Comparison of ENCODE assay signal across 31 mouse cellular contexts in genomic region chr17:86573596-86574248, GRCm38 (mm10).
DNase-seq lines count a peak whose midpoint lies in the region; ATAC-seq and TF ChIP-seq lines count a peak whose summit lies in the region.
"Had no signal": no experiment of that assay in that cellular context is flagged by ENCODE, and none has a peak within 500 bp of the region (broad histone marks: within the 10 kb centered on the region; RNA-seq: fewer than 3 reads in every experiment).

No protein-coding gene starts in this region.

- no peak for TF ChIP-seq POLR2A in small intestine, adult 2 months (IDR thresholded peaks at IDR 0.05; ENCODE audit: low read depth, low read length)

- WGBS in kidney, embryonic 16.5 days, result 57% methylated on average over 16 of the region's 16 CpGs
- 44% methylated on average over 16 of the region's 16 CpGs for WGBS in small intestine, adult 2 months
- 85% methylated on average over 16 of the region's 16 CpGs for WGBS in midbrain, embryonic 10.5 days

- no peak for TF ChIP-seq CTCF in small intestine, adult 2 months (IDR thresholded peaks at IDR 0.05; ENCODE audit: extremely low read depth, insufficient read length, insufficient replicate concordance, low read depth, low read length)

- H3K27me3 ChIP-seq in kidney, embryonic 16.5 days (ENCODE audit: insufficient read depth, low read length), result no peaks in the 10 kb centered on the region
- H3K27me3 ChIP-seq in small intestine, adult 2 months (ENCODE audit: control insufficient read depth, insufficient read depth, low read length), result no peaks in the 10 kb centered on the region
- H3K27me3 ChIP-seq in midbrain, embryonic 10.5 days (ENCODE audit: low read depth, poor library complexity, severe bottlenecking), result no peaks in the 10 kb centered on the region
- H3K27me3 ChIP-seq: embryonic facial prominence, embryonic 12.5 days; heart, embryonic 15.5 days; hindbrain, embryonic 12.5 days; limb, embryonic 12.5 days; liver, embryonic 15.5 days; neural tube, embryonic 15.5 days; Patski had no signal

- ATAC-seq in frontal cortex, adult (ENCODE audit: low TSS enrichment), result peak; percentile 41; the same call in 1 of the 2 replicates
- ATAC-seq in kidney, embryonic 16.5 days (ENCODE audit: low FRiP score, low TSS enrichment), result no peak
- ATAC-seq: forebrain, embryonic 14.5 days; hindbrain, postnatal 0 days had no signal

- no peak for DNase-seq in frontal cortex, postnatal 10 days (ENCODE audit: low spot score in 2 of 2)
- no peak for DNase-seq in kidney, adult 11 months
- peak; percentile 16 for DNase-seq in lung, postnatal 25 days (ENCODE audit: low spot score)
- DNase-seq in lung, postnatal 4 days, result no peak
- no peak for DNase-seq in midbrain, embryonic 10.5 days (ENCODE audit: low spot score)
- DNase-seq: adrenal gland, postnatal 10 days; cerebellum, adult 11 months; cerebellum, adult 9-11 months; embryo, embryonic 11 days; gastrocnemius, postnatal 10 days; heart, postnatal 36 days; kidney, adult 18-20 months; kidney, postnatal 10 days; midbrain, embryonic 14.5 days; retina, postnatal 1 day; thymus, postnatal 4 days had no signal

- no peak overlapping the region for H3K9ac ChIP-seq in kidney, embryonic 16.5 days (replicated peaks; ENCODE audit: low read length)
- H3K9ac ChIP-seq: embryonic facial prominence, embryonic 12.5 days; heart, embryonic 15.5 days; hindbrain, embryonic 12.5 days; limb, embryonic 12.5 days; liver, embryonic 15.5 days; neural tube, embryonic 15.5 days had no signal

- no peaks in the 10 kb centered on the region for H3K9me3 ChIP-seq in kidney, embryonic 16.5 days (ENCODE audit: low read length)
- no peaks in the 10 kb centered on the region for H3K9me3 ChIP-seq in midbrain, embryonic 10.5 days (replicated peaks)
- H3K9me3 ChIP-seq: embryonic facial prominence, embryonic 12.5 days; heart, embryonic 15.5 days; hindbrain, embryonic 12.5 days; limb, embryonic 12.5 days; liver, embryonic 15.5 days; neural tube, embryonic 15.5 days had no signal

- H3K4me2 ChIP-seq in kidney, embryonic 16.5 days (replicated peaks; ENCODE audit: low read depth, low read length), result no peak overlapping the region
- H3K4me2 ChIP-seq: embryonic facial prominence, embryonic 12.5 days; heart, embryonic 15.5 days; hindbrain, embryonic 12.5 days; limb, embryonic 12.5 days; liver, embryonic 15.5 days; neural tube, embryonic 15.5 days had no signal

- no peaks in the 10 kb centered on the region for H3K36me3 ChIP-seq in kidney, embryonic 16.5 days (ENCODE audit: insufficient read depth, low read length)
- no peaks in the 10 kb centered on the region for H3K36me3 ChIP-seq in small intestine, adult 2 months (ENCODE audit: control insufficient read depth, insufficient read depth, low read length)
- no peaks in the 10 kb centered on the region for H3K36me3 ChIP-seq in midbrain, embryonic 10.5 days
- H3K36me3 ChIP-seq: embryonic facial prominence, embryonic 12.5 days; G1E; heart, embryonic 15.5 days; hindbrain, embryonic 12.5 days; limb, embryonic 12.5 days; liver, embryonic 15.5 days; neural tube, embryonic 15.5 days had no signal

- H3K4me1 ChIP-seq in kidney, embryonic 16.5 days (ENCODE audit: insufficient read depth, low read length), result peaks cover 16% of the 10 kb centered on the region
- peaks cover 9% of the 10 kb centered on the region; the same call in 1 of the 2 replicates for H3K4me1 ChIP-seq in small intestine, adult 2 months (ENCODE audit: control insufficient read depth, insufficient read depth, insufficient read length, low read length)
- H3K4me1 ChIP-seq in midbrain, embryonic 10.5 days, result no peaks in the 10 kb centered on the region
- H3K4me1 ChIP-seq: embryonic facial prominence, embryonic 12.5 days; heart, embryonic 15.5 days; hindbrain, embryonic 12.5 days; limb, embryonic 12.5 days; liver, embryonic 15.5 days; neural tube, embryonic 15.5 days had no signal

- H3K4me3 ChIP-seq in kidney, embryonic 16.5 days (ENCODE audit: low read length), result no peak overlapping the region
- peak overlapping the region; percentile 22; the same call in 1 of the 2 replicates for H3K4me3 ChIP-seq in small intestine, adult 2 months (ENCODE audit: low read depth, low read length)
- no peak overlapping the region for H3K4me3 ChIP-seq in midbrain, embryonic 10.5 days
- H3K4me3 ChIP-seq: embryonic facial prominence, embryonic 12.5 days; heart, embryonic 15.5 days; hindbrain, embryonic 12.5 days; left cerebral cortex, adult 2 months; limb, embryonic 12.5 days; liver, embryonic 15.5 days; neural tube, embryonic 15.5 days had no signal

- 0 out of 2 replicates have a peak overlapping the region, but pooled peaks have one; percentile 16 for H3K27ac ChIP-seq in kidney, embryonic 16.5 days (ENCODE audit: low read length)
- peak overlapping the region; percentile 81 for H3K27ac ChIP-seq in small intestine, adult 2 months (ENCODE audit: insufficient read depth, low read depth, low read length)
- no peak overlapping the region for H3K27ac ChIP-seq in midbrain, embryonic 10.5 days (replicated peaks)
- H3K27ac ChIP-seq: embryonic facial prominence, embryonic 12.5 days; heart, embryonic 15.5 days; hindbrain, embryonic 12.5 days; hindbrain, postnatal 0 days; left cerebral cortex, adult 2 months; limb, embryonic 12.5 days; liver, embryonic 15.5 days; macrophage; neural tube, embryonic 15.5 days had no signal
